Mouse (Mus musculus): ENCODE data around the gene Pebp1.

- TF ChIP-seq CTCF (conservative IDR thresholded peaks at IDR 0.05; ENCODE audit: low read length), result no peak
- TF ChIP-seq POU5F1 (IDR thresholded peaks at IDR 0.05; ENCODE audit: borderline replicate concordance, low read length), result no peak
Observed at GRCm38 (mm10) chr5:117258276-117258675, 29.1 kb downstream of the Pebp1 start.
